Mouse (Mus musculus) embryonic facial prominence, embryonic 15.5 days (tissue): ENCODE measurements at regions not wholly inside any gene's neighbourhood (a gene's known extent, or its start where the extent isn't known, plus 50 kb on each side); places are given as distances from the start of the nearest gene placed in this dataset.

Experiments
- ATAC-seq: fragments of 200-750 bp; cut with Nextera tagmentation; 2 replicates; pipeline ENCODE4 v1.8.0; 2017; ENCODE audit warnings: low read depth, moderate TSS enrichment; ENCODE audit not compliant: insufficient number of reproducible peaks, low FRiP score, low TSS enrichment
- H3K27ac ChIP-seq: fragments of 300-500 bp; sonication (generic); replicated peaks from 2 replicates; pipeline ENCODE4 v1.5.1; 2015; ENCODE audit warnings: mild to moderate bottlenecking, inconsistent platforms
- H3K27me3 ChIP-seq: fragments of 300-500 bp; sonication (generic); 2 replicates; pipeline ENCODE4 v1.6.1; 2015; ENCODE audit warnings: inconsistent platforms
- H3K36me3 ChIP-seq: fragments of 300-500 bp; sonication (generic); 2 replicates; pipeline ENCODE4 v1.6.1; 2015; ENCODE audit warnings: mild to moderate bottlenecking, inconsistent platforms
- H3K4me1 ChIP-seq: fragments of 300-500 bp; sonication (generic); 2 replicates; pipeline ENCODE4 v1.6.1; 2015; ENCODE audit warnings: inconsistent platforms
- H3K4me2 ChIP-seq: fragments of 300-500 bp; sonication (generic); replicated peaks from 2 replicates; pipeline ENCODE4 v1.6.1; 2015; ENCODE audit warnings: mild to moderate bottlenecking, inconsistent platforms
- H3K4me3 ChIP-seq: fragments of 300-500 bp; sonication (generic); replicated peaks from 2 replicates; pipeline ENCODE4 v1.5.1; 2015; ENCODE audit warnings: mild to moderate bottlenecking, inconsistent platforms
- H3K9ac ChIP-seq: fragments of 300-500 bp; sonication (generic); 2 replicates; pipeline ENCODE4 v1.6.1; 2015; ENCODE audit warnings: inconsistent platforms
- H3K9me3 ChIP-seq: fragments of 300-500 bp; sonication (generic); replicated peaks from 2 replicates; pipeline ENCODE4 v1.6.1; 2016; ENCODE audit warnings: inconsistent platforms
- WGBS: fragments of 180-500 bp; shearing (Covaris S2); methylation state at CpG from one replicate; pipeline ENCODE4 v1.1.7; 2015; 5-methylcytosine and 5-hydroxymethylcytosine counted together

DNA sequence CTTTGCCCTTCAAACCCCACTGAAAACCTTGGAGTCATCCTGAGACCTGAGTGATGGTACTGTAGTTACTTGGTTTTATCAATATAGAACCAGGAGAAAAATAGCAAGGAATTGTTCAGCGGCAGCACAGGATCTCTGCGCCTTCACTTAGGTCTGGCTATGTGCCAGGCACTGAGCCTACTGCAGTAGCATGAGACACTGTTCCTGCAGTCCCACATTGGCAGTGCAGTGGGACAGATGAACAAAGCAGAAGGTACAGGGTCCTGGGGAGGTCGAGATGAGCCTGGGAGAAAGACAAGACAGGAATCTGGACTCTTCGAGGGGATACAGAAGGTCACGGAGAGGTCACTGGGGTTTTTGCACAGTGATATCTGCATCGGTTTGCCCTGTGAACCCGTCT lies 88.5 kb upstream of the 1110032F04Rik start:
- H3K36me3 ChIP-seq, result no peaks in the 10 kb centered on the region
- no peak overlapping the region for H3K27ac ChIP-seq
- H3K4me2 ChIP-seq, result no peak overlapping the region
- H3K9ac ChIP-seq, result no peak overlapping the region
- no peak for ATAC-seq
- H3K9me3 ChIP-seq, result no peaks in the 10 kb centered on the region
- WGBS, result 52% methylated on average over 7 of the region's 7 CpGs
- no peak overlapping the region for H3K4me3 ChIP-seq
- H3K4me1 ChIP-seq, result peaks cover 12% of the 10 kb centered on the region
- no peaks in the 10 kb centered on the region for H3K27me3 ChIP-seq

DNA sequence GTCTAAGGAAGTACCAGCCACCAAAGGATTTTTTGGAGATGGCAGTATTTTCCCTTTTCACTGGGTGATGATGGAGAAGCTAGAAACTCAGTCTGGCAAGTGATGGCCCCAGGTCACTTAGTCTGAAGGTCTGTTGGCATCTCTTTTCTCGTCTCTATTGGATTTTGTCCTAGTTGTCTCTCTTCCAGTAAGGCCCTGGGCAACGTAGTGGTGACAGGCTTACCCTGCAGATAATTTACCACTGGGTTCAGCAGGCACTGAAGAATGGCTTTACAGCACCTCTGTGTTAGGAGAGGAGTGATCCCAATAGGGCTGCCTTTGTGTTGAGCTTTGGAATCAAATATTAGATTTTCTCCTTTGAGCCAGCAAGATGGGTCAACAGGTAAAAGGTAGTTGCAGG lies 87.9 kb upstream of the 1110032F04Rik start:
- Histone ChIP-seq H3K4me1 (peaks cover 12% of the 10 kb centered on the region), H3K9ac (no peak overlapping the region), H3K9me3 (no peaks in the 10 kb centered on the region), H3K27ac (no peak overlapping the region), H3K27me3 (no peaks in the 10 kb centered on the region), H3K4me2 (no peak overlapping the region), H3K4me3 (no peak overlapping the region), H3K36me3 (no peaks in the 10 kb centered on the region)
- WGBS, result 48% methylated on average over 2 of the region's 2 CpGs
- no peak for ATAC-seq

DNA sequence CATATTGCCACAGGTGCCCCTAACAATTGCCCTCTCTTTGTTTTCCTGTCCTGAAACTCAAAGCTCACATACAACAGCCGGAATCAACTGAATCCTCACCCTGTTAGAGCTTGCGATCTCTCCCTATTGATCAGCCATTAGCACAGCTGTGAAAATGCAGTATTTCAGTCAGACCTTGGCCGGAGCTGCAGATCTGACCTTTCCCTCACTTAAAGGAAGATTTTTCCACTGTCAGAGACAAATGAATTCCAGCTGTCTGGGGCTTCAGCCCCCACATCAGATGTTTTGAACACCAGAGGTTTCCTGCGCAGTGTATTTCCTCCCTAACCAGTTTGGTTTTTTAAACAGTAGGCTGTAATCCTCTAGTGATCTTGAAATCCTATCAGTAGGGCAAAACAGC lies 87.0 kb upstream of the 1110032F04Rik start:
- H3K36me3 ChIP-seq, result no peaks in the 10 kb centered on the region
- H3K27ac ChIP-seq, result peak overlapping the region; percentile 7; the same call in 1 of the 2 replicates
- H3K4me3 ChIP-seq, result no peak overlapping the region
- H3K9me3 ChIP-seq, result no peaks in the 10 kb centered on the region
- peaks cover 12% of the 10 kb centered on the region for H3K4me1 ChIP-seq
- WGBS, result 20% methylated on average over 4 of the region's 4 CpGs
- H3K4me2 ChIP-seq, result no peak overlapping the region
- no peaks in the 10 kb centered on the region for H3K27me3 ChIP-seq
- no peak for ATAC-seq
- no peak overlapping the region for H3K9ac ChIP-seq

DNA sequence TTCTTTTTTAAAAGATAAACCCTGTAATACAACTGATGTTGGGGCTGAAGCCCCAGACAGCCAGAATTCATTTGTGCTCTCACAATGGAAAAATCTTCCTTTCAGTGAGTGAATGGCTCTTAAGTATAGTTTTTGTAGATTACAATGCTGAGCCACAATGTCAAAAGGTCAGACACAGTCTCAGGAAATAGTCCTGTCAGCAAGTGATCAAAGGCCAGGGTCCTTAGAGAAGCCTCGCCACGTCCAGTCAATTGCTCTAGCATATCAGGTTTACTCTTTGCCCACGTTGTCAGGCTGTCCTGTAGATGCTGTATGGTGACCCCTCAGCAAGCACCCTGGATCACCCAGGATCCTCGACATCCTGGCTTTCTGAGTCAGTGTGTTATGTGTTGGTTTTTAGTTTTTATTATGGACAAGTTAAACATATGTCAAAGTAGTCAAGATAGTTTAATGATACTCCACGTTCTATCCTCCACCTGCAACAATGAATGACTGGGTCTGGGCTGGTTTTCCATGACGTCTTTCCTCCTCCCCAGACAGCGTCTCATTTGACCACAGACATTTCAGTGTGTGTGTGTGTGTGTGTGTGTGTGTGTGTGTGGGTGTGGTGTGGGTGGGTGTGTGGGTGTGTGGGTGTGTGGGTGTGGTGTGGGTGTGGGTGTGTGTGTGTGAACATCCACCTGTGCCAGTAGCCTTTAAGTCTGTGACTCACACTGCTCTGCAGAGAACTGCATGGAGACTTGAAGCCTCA lies 85.5 kb upstream of the 1110032F04Rik start:
- no peaks in the 10 kb centered on the region for H3K9me3 ChIP-seq

DNA sequence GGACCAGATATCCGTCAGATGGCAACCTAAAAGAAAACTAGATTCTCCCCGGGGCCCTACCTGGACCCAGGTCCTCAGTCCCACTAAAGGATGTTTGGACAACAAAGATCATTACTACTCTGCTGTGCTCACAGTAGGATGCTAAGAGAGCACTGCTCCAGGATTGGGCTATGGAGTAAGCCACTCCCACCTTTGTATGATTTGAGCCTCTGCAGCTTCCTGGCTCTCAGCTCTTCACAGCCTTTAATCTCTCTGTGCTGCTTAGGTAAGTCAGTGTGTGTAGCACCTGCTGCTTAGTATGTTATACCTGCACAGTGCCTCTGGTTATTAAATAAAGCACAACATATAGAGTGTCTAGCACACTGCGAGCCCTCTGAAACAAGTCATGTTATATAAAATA lies 82.6 kb upstream of the 1110032F04Rik start:
- peaks cover 12% of the 10 kb centered on the region for H3K4me1 ChIP-seq
- no peak for ATAC-seq
- WGBS, result 78% methylated on average over 3 of the region's 3 CpGs

More for the DNA sequence above, 85.5 kb upstream of the 1110032F04Rik start:
- ATAC-seq, result no peak
- H3K9ac ChIP-seq, result no peak overlapping the region
- no peaks in the 10 kb centered on the region for H3K27me3 ChIP-seq
- no peak overlapping the region for H3K27ac ChIP-seq
- no peaks in the 10 kb centered on the region for H3K36me3 ChIP-seq
- H3K4me2 ChIP-seq, result no peak overlapping the region
- H3K4me3 ChIP-seq, result no peak overlapping the region
- peaks cover 12% of the 10 kb centered on the region for H3K4me1 ChIP-seq
- 44% methylated on average over 7 of the region's 7 CpGs for WGBS

DNA sequence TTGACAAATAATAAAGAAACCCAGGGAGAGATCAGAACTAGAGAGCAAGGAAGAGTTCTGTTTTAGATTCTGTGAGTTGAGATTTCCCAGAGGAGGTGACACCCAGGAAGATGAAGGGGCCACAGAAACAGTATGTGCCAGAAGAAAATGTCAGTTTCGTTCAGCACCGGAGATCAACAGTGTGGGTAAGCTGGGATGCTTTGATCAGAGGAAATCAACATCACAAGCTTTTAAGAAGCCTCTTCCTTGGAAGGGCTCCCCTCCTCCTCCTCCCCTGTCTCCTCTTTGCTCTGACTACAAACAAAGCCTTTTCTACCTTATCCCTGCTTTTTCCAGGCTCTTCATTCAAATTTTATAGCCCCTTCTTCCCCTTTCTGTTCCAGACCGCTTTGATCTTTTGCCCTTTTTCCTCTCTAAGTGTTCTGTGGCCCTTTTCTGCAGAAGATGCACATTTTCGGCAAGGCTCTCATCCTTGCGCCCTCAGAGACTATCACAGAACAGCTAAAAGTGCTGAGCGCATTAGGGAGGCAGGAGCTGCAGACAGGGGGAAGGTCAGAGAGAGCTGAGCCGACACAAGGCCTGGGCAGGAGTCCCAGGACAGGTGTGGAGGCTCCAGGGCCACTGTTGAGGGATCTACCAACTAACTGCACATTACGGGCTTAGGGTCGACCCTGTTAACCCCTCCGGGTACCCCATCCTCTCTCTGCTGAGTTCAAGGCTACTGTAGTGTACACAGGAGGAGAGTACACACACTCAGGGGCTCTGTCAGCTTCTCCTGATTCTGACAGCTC lies 81.8 kb upstream of the 1110032F04Rik start:
- H3K9me3 ChIP-seq, result no peaks in the 10 kb centered on the region
- H3K4me1 ChIP-seq, result peaks cover 8% of the 10 kb centered on the region
- WGBS, result 49% methylated on average over 10 of the region's 10 CpGs
- H3K27me3 ChIP-seq, result no peaks in the 10 kb centered on the region
- no peak overlapping the region for H3K4me2 ChIP-seq
- no peaks in the 10 kb centered on the region for H3K36me3 ChIP-seq
- H3K9ac ChIP-seq, result no peak overlapping the region
- no peak for ATAC-seq
- no peak overlapping the region for H3K27ac ChIP-seq
- H3K4me3 ChIP-seq, result no peak overlapping the region

More for the DNA sequence above, 82.6 kb upstream of the 1110032F04Rik start:
- Histone ChIP-seq H3K27me3 (no peaks in the 10 kb centered on the region), H3K9ac (no peak overlapping the region), H3K4me3 (no peak overlapping the region), H3K27ac (no peak overlapping the region), H3K36me3 (no peaks in the 10 kb centered on the region), H3K9me3 (no peaks in the 10 kb centered on the region), H3K4me2 (no peak overlapping the region)

DNA sequence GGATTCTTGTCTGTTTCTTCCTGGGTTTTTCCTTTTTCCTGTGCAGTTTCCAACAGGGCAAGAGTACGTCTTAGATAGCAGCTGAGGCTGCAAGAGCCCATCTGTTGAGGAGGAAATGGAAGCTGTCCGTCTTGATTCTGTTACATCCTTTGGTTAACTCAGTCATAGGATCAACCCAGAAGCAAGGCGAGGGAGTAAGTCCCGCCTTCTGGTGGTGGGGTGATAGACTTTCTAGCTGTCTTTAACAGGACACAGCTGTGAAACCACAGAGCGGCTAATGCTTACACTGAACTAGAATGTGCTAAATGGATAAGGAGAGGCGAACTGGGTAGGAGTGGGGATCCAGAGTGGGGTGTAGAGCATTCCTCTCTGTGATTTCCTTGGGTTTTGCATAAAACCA lies 79.9 kb upstream of the 1110032F04Rik start:
- WGBS, result 60% methylated on average over 6 of the region's 6 CpGs
- H3K4me3 ChIP-seq, result no peak overlapping the region
- no peak for ATAC-seq

DNA sequence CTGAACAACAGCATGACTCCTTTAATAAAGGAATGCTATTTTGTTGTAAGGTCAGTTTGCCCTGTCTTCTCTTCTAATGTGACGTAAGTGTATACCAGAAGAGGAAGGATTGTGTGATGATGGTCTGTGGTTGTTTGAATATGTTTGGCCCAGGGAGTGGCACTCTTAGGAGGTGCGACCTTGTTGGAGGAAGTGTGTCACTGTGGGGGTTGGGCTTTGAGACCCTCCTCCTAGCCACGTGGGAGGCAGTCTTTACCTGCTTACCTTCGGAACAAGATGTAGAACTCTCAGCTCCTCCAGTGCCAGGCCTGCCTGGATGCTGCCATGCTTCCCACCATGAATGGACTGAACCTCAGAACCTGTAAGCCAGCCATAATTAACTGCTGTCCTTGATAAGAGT lies 78.9 kb upstream of the 1110032F04Rik start:
- 93% methylated on average over 4 of the region's 4 CpGs for WGBS
- Histone ChIP-seq H3K36me3 (no peaks in the 10 kb centered on the region), H3K4me2 (no peak overlapping the region), H3K4me1 (no peaks in the 10 kb centered on the region), H3K9me3 (no peaks in the 10 kb centered on the region), H3K27me3 (no peaks in the 10 kb centered on the region), H3K27ac (no peak overlapping the region), H3K9ac (no peak overlapping the region), H3K4me3 (no peak overlapping the region)
- ATAC-seq, result no peak

More for the DNA sequence above, 79.9 kb upstream of the 1110032F04Rik start:
- no peak overlapping the region for H3K27ac ChIP-seq
- H3K27me3 ChIP-seq, result no peaks in the 10 kb centered on the region
- no peak overlapping the region for H3K4me2 ChIP-seq
- H3K9ac ChIP-seq, result no peak overlapping the region
- no peaks in the 10 kb centered on the region for H3K9me3 ChIP-seq
- no peaks in the 10 kb centered on the region for H3K4me1 ChIP-seq
- H3K36me3 ChIP-seq, result no peaks in the 10 kb centered on the region

DNA sequence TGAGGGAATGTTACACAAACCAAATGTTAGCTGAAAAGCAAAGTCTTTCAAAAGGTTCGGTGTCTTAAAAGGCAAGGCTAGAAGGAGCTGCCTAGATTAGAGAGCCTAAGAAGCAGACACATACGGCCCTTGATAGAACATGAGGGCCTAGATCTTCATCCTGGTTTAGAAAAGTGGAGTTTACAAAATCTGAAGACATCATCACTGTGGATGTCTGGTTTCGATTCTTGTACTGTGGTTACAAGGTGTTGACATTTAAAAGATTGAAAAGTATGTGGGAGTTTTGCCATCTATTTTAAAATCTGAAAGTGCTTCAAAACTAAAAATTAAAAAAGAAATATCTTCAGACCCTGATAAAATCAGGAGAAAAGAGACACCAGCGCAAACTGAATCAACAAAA lies 76.5 kb upstream of the 1110032F04Rik start:
- H3K4me3 ChIP-seq, result no peak overlapping the region
- 74% methylated on average over 4 of the region's 4 CpGs for WGBS
- H3K9me3 ChIP-seq, result no peaks in the 10 kb centered on the region
- ATAC-seq, result no peak
- no peaks in the 10 kb centered on the region for H3K36me3 ChIP-seq
- H3K4me2 ChIP-seq, result no peak overlapping the region
- H3K27me3 ChIP-seq, result no peaks in the 10 kb centered on the region
- no peaks in the 10 kb centered on the region for H3K4me1 ChIP-seq
- no peak overlapping the region for H3K9ac ChIP-seq
- no peak overlapping the region for H3K27ac ChIP-seq

DNA sequence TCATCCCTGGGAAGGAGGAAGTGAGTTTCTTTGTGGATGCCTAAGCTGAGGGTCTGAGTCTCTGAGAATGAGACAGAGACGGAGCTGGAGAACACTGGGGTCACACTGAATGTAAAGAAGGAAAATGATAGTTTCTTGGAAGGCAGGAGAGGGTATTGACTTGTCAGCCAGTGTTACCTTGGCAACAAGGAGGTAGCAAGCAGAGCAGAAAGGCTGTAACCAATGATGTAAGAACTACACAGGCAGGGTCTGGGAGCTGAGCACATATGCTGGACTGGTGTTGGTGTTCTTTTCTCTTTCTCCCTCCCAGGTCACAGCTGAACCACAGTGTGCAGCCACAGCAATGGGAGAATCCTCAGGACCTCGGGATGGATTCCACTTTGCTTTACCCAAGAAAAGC lies 75.5 kb upstream of the 1110032F04Rik start:
- no peak for ATAC-seq

DNA sequence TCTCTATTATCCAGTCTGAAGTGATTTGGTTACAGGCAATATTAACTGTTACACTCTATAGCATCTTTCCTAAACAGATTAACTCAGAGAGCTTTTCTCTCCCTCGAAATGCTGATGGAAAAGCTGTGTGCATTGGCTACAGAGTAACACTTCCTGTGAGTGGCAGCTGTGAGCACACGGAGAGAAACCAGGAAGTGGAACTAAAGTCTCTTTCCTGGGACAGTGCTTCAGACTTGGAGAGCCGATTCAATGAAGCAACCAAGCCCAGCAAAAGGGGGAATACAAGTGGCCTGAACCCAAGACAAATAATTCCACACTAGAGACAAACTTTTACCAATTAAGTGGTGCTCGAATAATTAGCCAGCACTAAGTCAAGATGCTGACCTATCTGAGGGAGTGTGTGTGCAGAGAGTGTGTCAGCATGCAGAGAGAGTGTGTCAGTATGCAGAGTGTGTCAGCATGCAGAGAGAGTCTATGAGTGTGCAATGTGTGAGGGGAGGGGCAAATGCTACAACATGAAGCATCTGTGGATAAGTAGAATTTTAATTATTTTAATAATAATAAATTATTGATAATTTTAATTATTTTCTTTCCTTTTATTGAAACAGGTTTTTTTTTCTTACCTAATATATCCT lies 74.9 kb upstream of the 1110032F04Rik start:
- H3K27ac ChIP-seq, result no peak overlapping the region
- H3K4me1 ChIP-seq, result no peaks in the 10 kb centered on the region
- H3K9me3 ChIP-seq, result no peaks in the 10 kb centered on the region
- no peak overlapping the region for H3K9ac ChIP-seq
- H3K27me3 ChIP-seq, result no peaks in the 10 kb centered on the region
- H3K4me3 ChIP-seq, result no peak overlapping the region
- no peak overlapping the region for H3K4me2 ChIP-seq
- H3K36me3 ChIP-seq, result no peaks in the 10 kb centered on the region
- WGBS, result 36% methylated on average over 4 of the region's 4 CpGs
- ATAC-seq, result no peak

More for the DNA sequence above, 75.5 kb upstream of the 1110032F04Rik start:
- Histone ChIP-seq H3K4me2 (no peak overlapping the region), H3K9ac (no peak overlapping the region), H3K27ac (no peak overlapping the region), H3K4me1 (no peaks in the 10 kb centered on the region), H3K27me3 (no peaks in the 10 kb centered on the region), H3K9me3 (no peaks in the 10 kb centered on the region), H3K36me3 (no peaks in the 10 kb centered on the region), H3K4me3 (no peak overlapping the region)
- WGBS, result 67% methylated on average over 2 of the region's 2 CpGs
